Mouse (Mus musculus) yolk sac, embryonic 10.5 days (tissue): Measurements from ENCODE around the gene Kcnd3.
A peak's percentile ranks its signal among the peaks of the same experiment; 100 is the strongest.
"Not testable (repeated sequence)": the region's sequence is repeated elsewhere in the genome, so short reads cannot be mapped to it uniquely, and the experiment has no call there.

Experiments
- DNase-seq: peaks from one replicate; pipeline ENCODE4 v3.0.0-alpha.2; 2017; ENCODE audit warnings: low spot score

Gene Kcnd3

DNA sequence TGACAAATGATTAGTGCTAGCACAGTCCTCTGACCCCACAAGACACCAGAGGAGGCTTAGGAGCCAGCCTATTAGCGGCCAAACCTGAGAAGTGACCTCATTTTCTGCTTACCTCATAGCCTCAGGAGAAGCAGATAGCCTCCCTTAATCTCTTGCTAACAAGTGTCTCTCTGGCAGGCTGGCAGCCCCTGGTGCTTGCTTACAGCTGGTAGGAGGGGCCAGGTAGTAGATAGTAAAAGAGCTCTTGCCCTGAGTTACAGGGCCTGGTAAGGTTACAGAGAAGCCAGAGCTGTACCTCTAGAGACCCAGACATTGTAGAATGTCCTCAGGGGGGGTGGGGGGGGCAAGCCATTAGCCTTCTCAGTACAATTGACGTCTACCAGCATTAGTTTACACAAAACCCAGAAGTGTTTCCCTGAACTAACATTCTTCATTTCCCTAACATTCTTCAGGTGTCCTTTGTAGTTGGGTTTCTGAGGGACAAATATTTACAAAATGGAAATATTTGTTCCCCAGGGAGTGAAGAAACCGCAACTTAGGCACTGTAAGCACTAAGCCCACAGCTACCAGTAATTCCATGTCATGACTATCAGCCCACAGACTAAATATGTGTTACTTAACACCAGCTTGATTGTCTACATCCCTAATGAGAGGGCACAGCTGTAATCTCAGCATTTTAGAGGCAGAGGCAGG lies 247.3 kb downstream of the Kcnd3 start:
- DNase-seq, result no peak

DNA sequence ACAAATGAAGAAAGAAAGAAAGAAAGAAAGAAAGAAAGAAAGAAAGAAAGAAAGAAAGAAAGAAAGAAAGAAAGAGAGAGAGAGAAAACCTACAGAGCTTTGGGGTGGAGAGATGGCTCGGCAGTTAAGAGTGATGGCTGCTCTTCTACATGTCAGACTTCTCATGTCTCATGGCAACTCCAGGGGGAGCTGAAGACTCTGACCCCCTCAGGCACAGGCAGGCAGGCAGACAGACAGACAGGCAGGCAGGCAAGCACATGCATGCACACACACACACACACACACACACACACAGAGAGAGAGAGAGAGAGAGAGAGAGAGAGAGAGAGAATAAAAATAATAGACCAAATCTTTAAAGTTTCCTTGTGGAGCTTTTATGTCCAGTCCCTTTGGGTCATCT lies 248.7 kb downstream of the Kcnd3 start:
- DNase-seq, result not testable (repeated sequence)

DNA sequence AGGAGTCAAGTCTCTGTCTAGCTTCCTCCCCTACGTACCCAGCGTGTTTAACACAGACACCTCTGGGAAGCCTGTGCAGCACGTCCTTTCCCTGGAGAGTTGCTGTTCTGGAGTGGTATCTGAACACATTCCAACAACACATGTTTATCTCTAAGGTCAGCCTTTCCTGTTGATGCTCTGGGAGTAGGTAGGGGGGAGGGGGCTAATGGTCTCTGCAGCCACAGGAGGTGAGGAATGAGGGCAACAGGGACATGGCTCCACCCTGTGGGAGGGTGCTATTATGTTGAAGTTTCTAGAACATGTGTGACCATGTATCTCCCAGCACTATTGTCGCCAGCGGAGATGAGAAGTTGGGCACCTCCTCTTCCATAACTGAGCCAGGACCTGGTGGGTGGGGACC lies 249.3 kb downstream of the Kcnd3 start:
- DNase-seq, result no peak

DNA sequence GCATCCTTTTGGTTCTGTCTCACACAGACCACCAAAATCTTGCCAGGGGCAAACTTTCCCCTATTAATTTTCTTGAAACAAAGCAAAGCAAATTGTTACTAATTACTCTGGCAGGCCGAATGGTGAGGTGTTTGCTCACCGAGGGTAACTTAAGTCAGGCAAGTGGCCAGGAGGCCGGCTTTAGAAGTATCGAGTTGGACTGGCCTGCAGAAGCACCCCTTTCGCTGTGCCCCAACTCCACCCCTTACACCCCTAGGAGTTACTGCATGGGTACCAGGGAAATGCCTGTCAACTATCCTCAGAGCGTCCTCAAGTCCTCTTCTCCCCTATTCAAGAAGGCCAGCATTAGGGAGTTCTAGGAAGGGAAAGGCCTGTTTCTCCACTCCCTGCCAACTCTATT lies 251.4 kb downstream of the Kcnd3 start:
- DNase-seq, result no peak

DNA sequence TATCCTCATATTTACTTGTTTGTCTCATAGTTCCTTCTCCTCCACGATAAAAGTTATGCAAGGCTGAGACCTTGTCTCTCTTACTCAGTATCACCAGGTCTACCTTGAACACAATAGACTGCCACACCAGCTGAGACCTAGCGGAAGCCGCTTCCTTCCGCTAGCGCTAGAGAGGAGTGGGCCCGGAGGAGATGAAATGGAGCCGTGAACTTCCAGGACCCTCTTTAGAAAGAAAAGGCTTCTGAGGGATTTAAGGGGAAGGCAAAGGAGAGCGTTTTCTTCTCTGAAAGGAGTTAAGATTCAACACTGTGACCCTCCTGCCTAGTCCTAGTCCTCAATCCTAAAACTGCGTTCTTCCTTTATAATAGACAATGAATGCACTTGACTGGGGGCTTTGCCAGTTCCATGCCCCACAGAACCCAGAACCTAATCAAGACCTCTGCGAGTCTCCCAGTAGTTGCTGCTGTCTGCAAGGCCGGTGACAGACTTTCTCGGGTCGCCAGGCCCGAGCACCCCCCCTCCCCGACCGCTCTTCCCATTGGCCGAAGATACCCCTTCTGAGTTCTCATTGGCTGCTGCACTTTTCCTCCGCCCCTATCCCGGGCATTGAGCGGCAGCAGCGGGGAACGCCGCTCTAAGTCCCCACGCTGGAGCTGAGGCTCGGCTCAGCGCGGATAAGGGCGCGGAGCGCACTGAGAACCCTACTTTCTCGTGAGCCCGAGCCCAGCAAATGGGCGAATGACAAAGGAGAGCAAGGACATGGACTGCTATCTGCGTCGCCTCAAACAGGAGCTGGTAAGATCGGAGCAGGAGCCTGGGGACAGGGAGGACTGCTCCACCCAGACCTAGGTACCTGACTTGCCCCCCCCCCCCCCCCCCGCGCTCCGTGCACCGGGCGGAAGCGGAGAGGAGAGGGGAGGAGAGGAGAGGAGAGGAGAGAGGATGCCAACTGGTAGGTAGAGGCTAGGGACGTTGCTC lies 252.2 kb downstream of the Kcnd3 start, which contains the start of gene Inka2:
Gene Inka2 (plus strand): TSS at position 569 of the 978 bp plus-strand sequence.
- peak; percentile 85 for DNase-seq

DNA sequence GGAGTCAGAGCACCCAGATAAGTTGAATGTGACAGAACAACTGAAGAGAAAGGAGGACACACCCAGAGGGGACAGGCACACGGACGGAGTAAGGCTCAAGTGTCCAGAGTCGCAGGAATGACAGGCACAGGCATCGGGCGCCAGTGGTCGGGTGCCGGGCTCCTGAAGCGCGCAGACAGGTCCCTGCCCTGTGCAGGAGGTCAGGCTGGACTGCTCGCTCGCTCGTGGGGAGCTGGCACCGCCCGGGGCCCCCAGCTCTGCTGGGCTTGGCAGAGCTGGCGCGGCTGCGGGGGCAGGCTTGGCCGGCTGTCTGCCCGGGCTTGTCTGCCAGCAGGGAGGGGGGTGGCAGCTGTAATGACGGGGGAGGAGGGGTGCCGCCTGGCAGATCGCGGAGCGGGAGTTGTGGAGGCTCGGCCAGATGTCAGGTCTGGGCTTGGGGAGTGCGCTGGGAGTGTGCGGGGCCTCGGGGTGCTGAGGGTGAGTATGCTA lies 253.0 kb downstream of the Kcnd3 start:
- no peak for DNase-seq

DNA sequence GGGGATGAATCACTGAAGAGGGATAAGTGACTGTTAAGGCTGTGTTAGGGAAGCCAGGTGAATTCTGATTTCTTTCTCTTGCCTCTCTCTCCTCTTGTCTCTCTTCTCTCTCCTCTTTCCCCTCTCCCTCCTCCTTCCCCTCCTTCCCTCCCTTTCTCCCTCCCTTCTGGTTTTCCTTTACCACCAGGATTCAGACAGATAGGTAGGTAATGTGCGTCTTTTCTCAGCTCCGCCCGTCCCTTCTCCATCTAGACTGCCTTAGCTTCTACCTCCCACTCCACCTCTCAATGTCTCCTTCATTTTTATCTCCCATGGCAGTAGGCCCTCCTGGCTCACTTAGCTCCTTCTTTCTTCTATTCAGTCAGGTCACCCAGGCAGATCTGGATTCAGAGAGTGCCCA lies 253.4 kb downstream of the Kcnd3 start:
- DNase-seq, result no peak

DNA sequence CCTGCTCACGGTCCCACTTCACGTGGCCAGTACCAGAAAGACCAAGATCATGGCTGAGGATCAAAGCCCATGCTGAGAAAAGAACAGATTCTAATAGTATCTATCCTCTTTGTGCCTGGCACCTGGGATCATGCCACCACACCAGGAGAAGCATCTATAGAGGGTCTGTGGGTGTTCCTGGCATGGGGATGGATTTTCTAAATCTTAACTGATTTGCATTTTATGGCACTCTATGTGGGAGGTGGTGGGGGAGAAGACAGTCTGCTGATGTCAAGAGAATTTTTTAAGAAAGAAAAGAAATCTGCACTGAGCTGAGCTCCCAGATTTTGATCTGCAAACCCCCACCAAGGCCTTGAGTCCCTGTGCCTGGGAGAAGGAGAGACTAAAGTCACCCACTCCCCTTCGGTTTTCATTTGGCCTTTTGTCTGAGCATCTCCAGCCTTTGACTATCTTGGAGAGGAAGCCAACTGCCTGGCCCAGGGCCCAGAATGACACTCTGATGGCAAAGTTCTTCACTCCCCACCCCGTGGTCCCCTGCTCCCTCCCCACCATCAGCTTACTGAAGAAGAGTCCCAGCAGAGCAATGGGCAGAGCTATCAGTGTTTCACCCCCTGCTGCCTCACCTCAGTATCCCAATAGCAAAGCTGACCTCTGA lies 254.4 kb downstream of the Kcnd3 start:
- no peak for DNase-seq

DNA sequence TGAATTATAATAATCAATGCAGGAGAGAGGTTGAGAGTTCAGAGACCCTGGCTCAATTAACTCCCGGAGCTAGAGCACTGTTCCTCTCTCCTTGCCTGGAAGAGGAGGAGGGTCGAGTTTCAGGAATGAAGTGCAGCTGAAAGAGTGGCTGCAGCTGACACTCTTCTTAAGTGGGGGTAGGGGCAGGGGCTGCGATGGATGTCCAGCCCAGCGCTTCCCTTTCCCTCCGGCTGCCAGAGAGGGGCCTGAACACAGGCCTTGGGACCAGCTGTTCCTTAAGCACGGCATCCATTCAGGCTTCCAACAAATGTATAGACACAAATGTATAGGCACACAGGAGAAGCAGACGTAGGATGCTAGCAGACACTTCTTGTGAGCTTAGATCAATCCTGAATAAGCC lies 255.5 kb downstream of the Kcnd3 start:
- no peak for DNase-seq

DNA sequence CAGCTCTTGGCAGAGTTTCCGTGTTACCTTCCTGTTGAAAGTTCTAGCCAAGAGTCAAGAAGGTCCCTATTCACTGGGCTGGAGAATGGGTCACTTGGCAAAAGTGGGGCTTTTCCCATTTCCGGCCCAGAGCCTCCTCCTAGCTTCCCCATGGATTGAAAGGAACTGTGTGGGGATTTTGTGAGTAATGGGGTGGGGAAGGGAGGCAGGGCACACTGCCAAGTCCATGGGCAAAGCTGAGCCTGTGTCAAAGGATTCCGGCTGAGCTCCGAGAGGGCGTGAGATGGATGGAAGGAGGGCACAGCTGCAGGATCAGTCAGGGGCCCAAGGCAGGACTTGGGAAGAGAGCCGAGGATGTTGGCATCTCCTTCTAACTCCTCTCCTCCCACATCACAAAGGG lies 258.1 kb downstream of the Kcnd3 start:
- DNase-seq, result no peak

DNA sequence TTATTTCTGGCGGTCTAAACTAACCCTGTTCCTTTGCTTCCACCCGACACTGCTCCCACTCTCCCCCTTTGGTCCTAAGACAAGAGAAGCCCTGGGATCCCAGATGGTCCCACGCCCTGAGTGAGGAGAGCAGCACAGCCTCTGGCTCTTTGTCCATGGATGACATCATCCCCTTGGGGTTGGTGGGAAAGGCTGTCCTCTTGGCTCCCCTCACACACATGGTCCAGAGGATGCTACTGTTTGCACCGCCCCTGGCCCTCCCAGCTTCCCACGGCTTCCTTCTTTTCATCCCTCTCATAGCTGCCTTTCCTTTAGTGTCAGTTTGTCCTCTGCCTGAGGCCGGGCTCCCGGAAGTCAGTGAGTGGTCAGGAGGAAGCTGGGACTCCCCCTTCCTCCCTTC lies 259.6 kb downstream of the Kcnd3 start:
- no peak for DNase-seq

DNA sequence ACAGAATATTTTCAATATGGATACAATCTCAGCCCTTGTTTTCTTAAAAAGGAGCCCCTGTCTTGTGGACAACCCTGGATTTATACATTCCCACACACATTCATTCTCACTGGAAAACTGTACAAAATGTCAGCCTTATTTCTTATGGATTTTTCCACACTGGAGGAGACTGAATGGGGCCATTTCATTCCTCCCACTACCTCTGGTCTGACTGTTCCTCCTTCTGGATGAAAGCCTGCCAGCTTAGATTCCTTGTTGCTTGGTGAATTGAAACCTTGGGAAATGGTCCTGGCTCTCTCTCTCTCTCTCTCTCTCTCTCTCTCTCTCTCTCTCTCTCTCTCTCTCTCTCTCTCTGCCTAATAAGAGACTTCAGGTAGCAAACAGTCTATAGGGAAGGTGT lies 260.7 kb downstream of the Kcnd3 start:
- DNase-seq, result no peak

DNA sequence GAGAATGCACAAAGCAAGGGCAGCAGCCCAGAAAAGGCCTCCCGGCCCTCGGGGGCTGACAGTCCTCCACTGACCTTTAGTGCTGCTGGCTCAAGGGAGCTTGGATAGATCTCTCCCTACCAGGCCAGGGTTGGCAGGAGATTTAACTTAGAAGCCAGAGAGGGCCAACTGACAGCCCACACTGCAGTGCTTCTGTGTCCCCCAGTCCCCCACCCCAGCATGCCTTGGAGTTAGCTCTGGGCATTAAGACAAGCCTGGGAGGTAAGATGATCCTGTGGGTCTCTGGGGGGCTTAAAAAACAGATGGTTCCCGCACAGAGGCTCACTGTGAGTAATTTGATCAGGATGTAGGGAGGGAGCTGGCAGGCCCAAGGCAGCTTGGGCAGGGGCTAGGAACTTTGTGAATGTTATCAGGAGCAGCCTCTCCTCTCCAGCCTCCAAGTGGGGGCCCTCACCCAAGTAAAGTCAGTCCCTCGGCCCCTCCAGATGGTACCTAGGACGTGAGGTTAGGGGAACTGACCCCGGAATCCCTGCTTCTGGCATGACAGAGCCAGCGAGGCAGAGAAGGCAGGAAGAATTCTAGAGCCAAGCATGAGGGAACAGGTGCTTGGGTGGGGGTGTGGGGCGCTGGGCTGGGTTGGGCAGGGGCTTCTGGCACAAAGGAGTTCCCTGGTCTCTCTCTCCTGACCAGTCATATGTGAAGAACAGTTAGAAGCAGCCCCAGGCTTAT lies 262.1 kb downstream of the Kcnd3 start:
- peak; percentile 11 for DNase-seq

DNA sequence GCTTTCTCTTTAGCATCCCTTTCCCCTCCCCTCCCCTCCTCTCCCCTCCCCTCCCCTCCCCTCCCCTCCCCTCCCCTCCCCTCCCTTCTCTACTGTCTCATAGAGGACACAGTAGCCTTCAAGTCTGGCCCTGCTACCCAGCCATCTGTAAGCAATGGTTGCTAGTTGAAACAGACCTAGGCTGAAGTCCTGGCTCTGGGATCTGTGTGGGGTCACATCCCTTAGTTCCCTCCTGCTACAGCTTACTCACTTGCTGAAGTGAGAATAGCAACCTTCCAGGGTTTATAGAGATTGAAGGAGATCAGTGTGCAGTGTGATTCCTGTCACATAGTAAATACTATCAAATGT lies 262.7 kb downstream of the Kcnd3 start:
- DNase-seq, result no peak

DNA sequence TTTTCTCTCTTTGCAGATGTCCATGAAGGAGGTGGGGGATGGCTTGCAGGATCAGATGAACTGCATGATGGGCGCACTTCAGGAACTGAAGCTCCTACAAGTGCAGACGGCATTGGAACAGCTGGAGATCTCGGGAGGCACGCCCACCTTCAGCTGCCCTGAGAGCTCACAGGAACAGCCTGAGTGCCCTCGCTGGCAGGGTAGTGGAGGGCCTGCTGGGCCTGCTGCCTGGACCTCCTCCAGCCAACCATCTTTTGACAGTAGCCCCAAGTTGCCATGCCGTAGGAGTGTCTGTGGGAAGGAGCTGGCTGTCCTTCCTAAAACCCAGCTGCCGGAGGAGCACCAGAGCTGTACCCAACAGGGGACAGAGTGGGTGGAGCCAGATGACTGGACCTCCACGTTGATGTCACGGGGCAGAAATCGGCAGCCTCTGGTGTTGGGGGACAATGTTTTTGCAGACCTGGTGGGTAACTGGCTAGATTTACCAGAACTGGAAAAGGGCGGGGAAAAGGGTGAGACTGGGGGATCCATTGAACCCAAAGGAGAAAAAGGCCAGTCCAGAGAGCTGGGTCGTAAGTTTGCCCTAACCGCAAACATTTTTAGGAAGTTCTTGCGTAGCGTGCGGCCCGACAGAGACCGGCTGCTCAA lies 264.3 kb downstream of the Kcnd3 start:
- DNase-seq, result no peak

DNA sequence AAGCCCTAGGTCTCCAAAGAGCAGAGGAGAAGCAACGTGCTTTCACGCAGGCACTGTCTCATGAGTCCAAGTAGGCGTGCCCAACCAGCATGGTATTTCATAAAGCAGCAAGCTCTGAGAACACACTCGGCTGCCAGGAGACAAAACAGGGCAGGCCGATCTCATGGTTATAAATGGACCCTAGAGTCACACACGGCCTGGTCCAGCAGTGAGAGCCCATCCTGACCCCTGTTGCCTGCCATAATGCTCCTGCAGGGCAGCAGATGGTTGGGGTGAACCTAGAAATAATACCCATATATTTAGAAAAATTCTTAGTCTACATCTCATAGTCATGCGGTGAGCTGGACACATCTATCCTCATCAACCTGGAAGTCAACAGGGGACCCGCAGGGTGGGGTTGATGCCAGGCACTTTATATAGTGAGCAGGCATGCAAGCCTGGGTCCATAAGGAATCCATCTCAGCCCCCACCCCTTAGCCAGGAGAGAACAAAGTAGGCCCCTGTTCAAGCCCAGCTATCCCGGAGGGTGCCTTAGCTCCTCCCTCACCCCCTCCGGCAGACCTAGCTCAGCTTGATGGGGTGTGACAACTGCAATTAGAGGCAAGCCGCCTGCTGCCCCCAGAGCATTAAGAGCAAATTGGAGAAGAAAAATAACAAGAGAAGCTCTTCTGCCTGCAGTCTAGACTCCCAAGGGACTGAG lies 265.9 kb downstream of the Kcnd3 start:
- no peak for DNase-seq

DNA sequence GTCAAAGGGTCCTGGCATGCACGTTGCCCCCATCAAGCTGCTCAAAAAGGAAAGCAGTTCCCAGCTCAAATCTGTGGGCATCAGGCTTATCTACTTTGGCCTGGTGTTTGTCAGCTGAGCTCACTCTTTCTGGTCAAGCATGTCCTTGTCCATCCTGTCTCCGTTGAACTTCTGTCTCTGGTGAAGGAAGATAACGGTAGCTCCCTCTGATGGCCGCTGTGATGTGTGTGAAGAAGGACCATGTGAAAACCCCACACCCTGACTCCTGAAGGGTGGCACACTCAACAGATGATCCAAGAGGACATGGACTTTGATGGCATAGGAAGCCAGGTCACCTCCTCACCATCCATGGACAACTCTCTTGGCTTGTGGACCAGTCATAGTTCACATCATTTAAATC lies 266.6 kb downstream of the Kcnd3 start:
- DNase-seq, result no peak

DNA sequence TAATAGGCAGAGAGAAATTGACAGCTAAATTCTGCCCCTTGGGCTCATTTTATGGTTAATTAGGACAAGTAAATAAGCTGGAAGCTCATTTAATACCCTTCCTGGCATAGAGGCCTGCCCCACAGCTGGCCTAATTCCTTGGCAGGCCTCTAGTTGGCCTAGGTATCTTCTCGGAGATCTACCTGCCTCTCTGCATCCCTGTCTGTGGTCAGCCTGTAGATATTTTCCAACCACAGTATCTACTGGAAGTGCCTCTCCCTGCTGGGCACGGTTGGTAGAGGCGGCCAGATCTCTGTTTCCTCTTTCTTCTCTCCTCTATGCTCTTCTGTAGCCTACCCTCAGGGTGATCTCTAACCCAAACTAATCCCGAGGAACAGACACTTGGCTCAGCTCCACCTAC lies 267.8 kb downstream of the Kcnd3 start:
- DNase-seq, result no peak

DNA sequence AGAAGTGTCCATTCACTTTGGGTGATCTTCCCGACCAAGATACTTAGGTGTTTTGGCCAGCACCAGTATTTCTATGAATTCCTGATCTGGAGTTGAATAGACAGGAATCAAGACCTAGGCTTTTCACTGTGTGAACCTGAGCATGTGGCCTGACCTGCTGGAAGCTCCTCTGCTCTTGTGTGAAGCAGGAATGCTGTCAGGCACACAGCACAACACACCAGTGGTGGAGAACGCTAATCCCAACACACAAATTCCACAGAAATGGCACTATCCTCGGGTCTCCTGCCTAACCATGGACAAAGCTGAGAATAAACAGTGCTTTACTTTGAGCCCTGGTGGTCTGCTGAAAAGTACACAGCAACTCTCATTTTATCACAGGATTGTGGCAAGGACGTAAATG lies 268.4 kb downstream of the Kcnd3 start:
- DNase-seq, result no peak

DNA sequence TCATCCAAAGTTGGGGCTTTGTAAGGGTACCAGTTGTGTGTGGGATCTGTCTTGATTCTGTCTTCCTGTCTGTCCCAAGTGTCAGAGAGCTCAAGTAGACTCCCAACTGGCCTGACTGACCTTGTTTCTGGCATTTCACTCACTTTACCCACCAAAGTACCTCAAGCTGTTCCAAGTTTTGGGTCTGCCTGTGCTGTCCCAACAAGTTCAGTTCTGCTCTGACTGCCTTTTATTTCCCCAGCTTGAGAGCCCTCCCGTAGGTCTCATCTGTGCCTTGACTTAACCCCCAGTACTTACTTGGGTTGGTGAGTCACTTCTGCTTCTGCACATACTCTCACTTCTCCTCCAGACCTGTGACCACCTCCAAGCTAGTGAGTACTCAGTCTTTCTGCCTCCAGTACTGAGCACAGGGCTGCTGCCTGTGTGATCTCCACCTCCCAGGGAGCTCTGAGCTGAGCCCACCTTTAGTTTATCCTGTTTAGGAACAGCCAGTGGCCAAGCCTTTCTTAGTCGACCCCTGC lies 269.6 kb downstream of the Kcnd3 start:
- DNase-seq, result no peak

DNA sequence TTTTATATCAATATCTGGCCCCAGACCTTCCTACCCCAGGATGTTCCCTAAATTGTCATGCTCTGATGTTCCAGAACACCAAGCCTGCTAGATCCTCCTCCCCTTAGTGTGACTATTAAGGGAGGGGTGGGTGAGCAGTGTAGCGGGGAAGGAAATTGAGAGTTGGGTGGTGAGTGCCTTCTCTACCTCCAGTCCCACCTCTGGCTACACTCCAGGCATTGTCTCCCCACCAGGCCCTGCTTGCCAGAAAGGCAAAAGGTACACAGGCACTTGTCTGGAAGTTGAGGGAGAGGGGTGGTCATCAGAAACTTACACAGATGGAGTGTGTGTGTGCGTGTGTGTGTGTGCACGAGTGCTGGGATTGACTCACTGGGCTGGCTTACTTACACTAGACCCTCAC lies 270.4 kb downstream of the Kcnd3 start:
- no peak for DNase-seq
